Mouse (Mus musculus): ENCODE data around the gene Nptx2.

- TF ChIP-seq CTCF (IDR thresholded peaks at IDR 0.05 in 2 of 3, conservative IDR thresholded peaks at IDR 0.05 in 1 of 3; ENCODE audit: control insufficient read depth in 1 of 3, insufficient read depth in 1 of 3, low read depth in 2 of 3, low read length in 3 of 3, poor library complexity in 1 of 3, severe bottlenecking in 1 of 3) (no peak), POLR2A (IDR thresholded peaks at IDR 0.05; ENCODE audit: control insufficient read depth in 1 of 2, insufficient read depth in 1 of 2, low read depth in 1 of 2, low read length in 2 of 2, poor library complexity in 1 of 2) (no peak), USF2 (IDR thresholded peaks at IDR 0.05; ENCODE audit: borderline replicate concordance in 1 of 2, insufficient read depth in 1 of 2, low read depth in 1 of 2, low read length in 2 of 2) (no peak)
Measured at GRCm38 (mm10) chr5:144529123-144529522, 16.6 kb upstream of the Nptx2 start.

All from MEL (cell line).